Mouse (Mus musculus) embryonic stem cell, embryonic (primary cell): ENCODE measurements around the gene Vps35.

Experiments used
- CTCF ChIA-PET, 4 experiments: fragments of 300-600 bp in 2 of 4; fragments of 350-600 bp in 2 of 4; sonication (Branson Sonifier 250); formaldehyde crosslinking; loops; one replicate each; lab custom pipeline; 2022; ENCODE audit warnings: inconsistent platforms in 2 of 4; lab: Charles Lee
- POLR2A ChIA-PET, 4 experiments: fragments of 300-600 bp in 2 of 4; fragments of 350-600 bp in 2 of 4; sonication (Branson Sonifier 250); formaldehyde crosslinking; loops; one replicate each; lab custom pipeline; 2022; ENCODE audit warnings: antibody characterized with exemption in 4 of 4, inconsistent platforms in 1 of 4; lab: Charles Lee

The Vps35 gene

GRCm38 (mm10) chr8:85298600-85299433, 785 bp downstream of the Vps35 start:
- ChIA-PET POLR2A (interaction anchor here (0.6 to 3.6 kb wide), 15 partner anchors 8 to 645 kb away, joined by 3 to 18 read pairs (median 3); partner anchors contain the start of genes Calr (in 1 of the 4), Dhps (in 1 of the 4), Man2b1 (in 1 of the 4) and Syce2 (in 1 of the 4)), CTCF (no interaction called here)

DNA sequence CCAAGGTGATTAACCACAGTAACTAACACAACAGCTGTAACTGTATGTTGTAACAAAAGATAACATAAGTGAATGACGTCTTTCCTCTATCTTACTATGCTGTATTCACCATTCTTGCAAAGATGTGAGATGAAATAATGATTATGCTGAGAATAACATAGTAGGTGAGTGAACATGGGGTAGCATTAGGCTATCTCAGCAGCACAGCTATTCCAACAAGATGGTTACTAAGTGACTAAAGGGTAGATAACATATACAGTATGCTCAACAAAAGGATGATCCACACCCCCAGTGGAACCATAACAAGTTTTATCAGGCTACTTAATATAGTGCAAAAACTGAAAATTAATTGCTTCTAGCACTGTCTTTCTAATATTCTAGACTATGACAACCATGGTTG, 12.8 kb downstream of the Vps35 start:
- ChIA-PET POLR2A (interaction anchor here in 1 of 4 experiments (0.5 to 1.3 kb wide), 4 partner anchors 9 to 250 kb away, joined by 3 to 10 read pairs (median 3); partner anchors contain the start of gene Tnpo2), CTCF (no interaction called here)

DNA sequence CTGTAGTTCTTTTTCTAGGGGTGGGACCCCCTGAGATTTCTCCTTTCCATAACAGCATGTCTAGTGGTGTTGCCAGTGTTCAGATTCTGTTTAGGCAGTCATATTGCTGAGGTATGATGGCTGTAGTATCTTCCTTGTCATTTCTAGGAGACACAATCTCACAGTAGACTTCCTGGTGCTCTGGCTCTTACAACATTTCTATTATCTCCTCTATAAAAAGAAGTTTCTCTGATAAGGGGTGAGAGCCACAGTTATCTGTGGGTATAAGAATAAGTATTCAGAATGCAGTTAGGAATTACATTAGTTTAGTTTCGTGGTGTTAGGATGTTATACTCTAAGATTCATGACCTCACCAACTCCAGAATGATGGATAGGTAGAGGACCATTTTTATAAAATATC, 72.3 kb downstream of the Vps35 start:
- POLR2A ChIA-PET: no interaction called here

DNA sequence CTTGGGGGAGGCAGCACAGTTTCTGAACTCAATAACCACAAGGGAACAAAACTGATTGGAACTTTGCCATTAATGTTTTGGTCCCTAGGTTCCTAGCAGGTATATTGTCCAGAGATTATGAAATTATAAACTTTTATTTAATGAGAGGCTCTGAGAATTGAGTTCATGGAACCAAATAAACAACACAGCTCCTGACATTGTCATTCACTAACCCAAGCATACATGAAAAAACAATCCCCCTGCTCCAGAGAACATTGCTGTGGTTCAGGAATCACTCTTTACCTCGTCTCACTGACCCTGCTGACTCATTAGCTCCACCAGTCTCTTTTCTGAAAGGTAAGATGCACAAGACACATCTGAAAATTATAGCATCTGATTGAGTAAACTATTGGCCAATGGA, 73.9 kb downstream of the Vps35 start, which contains the start of gene Olfr371:
TSS of gene Olfr371 (plus strand) at position 301 of the 400 bp plus-strand sequence.
- CTCF ChIA-PET: no interaction called here
- POLR2A ChIA-PET: no interaction called here

More for the DNA sequence above, 72.3 kb downstream of the Vps35 start:
- CTCF ChIA-PET: no interaction called here

GRCm38 (mm10) chr8:85220992-85221391, 78.6 kb downstream of the Vps35 start:
- POLR2A ChIA-PET: interaction anchor here in 2 of 4 experiments (0.6 to 1.0 kb wide), 3 partner anchors 11 to 1509 kb away, joined by 3 to 8 read pairs (median 3); no protein-coding TSS in a partner anchor
- CTCF ChIA-PET: interaction anchor here in 1 of 4 experiments (0.6 kb wide), 1 partner anchor 176 kb away, joined by 3 read pairs; no protein-coding TSS in a partner anchor

DNA sequence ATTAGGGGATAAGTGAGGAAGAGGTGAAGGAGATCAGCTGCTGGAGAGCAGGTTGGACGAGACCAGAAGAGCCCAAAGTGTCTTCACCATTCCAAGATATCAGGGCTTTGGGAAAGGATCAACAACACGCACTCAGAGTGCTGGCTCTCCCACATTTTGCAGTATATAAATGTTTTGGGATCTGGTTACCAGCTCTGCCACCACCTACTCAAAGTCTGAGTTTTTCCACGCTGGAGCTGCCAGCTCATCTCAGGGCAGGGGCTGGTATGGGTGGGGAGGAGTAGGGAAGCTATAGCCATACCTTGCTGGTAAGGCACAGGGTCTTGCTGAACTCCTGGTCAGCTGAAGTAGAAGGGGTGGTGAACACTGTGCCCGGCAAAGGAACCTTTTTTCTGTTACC, 79.4 kb downstream of the Vps35 start:
- CTCF ChIA-PET: no interaction called here
- POLR2A ChIA-PET: interaction anchor here in 2 of 4 experiments (0.6 to 1.0 kb wide), 3 partner anchors 10 to 1510 kb away, joined by 3 to 8 read pairs (median 3); no protein-coding TSS in a partner anchor
